Mouse (Mus musculus): ENCODE results near the gene Gm8082.
"Not testable (repeated sequence)": the region's sequence is repeated elsewhere in the genome, so short reads cannot be mapped to it uniquely, and the experiment has no call there.

Gm8082 gene

GRCm38 (mm10) chr14:42993524-42993923 is at the start of gene Gm8082:
Gene Gm8082, minus strand, starts transcription at chr14:42993624.
- not testable (repeated sequence) for DNase-seq (ENCODE audit: low read depth, low spot score)

DNA sequence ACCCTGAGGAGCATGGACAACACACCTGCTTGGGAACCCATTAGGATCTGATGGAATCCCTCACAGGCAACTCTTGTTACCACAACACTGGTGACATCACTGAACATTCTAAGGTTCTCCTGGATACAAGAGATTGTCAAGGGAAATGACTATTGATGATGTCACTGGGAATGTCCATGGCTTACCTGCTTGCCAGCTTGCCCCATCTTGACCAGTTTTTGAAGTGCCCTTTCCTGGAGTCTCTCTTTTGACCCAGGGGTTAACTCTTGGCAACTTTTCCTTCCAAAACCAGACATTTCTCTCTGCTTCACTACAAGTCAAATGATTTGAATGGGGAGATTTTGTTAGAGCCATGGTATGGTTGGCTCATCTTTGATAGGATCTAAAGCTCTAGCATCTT is 22.1 kb upstream of the Gm8082 start, which contains the start of gene Gm10376:
TSS of gene Gm10376 (minus strand) at position 101 of the 400 bp plus-strand sequence.
- DNase-seq (ENCODE audit: low read depth, low spot score) = not testable (repeated sequence)
